Mouse (Mus musculus) NIH3T3 (cell line): ENCODE results near the gene Anxa6.
A peak's percentile ranks its signal among the peaks of the same experiment; 100 is the strongest.

Experiments
- DNase-seq: peaks from one replicate; pipeline ENCODE4 v3.0.0-alpha.2; 2012; ENCODE audit warnings: low read depth

Anxa6 gene

DNA sequence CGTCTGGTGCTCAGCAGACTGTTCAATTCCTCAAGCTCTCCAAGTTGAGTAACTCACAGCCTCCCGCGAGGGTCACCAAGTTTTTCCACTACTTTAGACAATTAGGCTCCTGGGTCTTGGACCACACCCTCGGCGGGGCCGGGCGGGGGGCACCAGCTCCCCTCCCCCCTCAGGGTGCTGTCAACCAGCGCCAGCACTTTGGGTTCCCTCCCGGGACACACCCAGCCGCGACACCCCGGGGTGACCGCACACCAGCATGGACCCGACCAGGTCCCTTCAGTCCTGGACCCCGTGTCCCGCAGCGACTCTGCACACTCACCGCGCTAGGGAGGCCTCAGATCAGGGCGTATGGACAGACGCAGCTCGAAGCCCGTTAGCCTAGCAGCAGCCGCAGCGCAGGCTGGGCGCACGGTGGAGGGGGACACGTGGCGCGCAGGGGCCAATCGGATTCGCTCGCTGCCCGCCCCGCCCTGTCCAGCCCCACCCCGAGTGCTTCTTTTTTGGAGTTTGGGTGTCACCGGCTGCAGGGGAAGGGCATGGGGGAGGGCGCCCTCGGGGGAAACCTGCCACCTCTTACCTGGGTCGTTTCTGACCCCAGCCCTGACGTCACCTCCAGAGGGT is at the start of gene Anxa6:
Anxa6 (minus strand) TSS at position 406 of the 621 bp plus-strand sequence.
- DNase-seq: peak; percentile 92

- peak; percentile 17 for DNase-seq
Measured at GRCm38 (mm10) chr11:55081206-55081605, 48.0 kb upstream of the Anxa6 start.

GRCm38 (mm10) chr11:55079180-55079579 is 45.9 kb upstream of the Anxa6 start:
- no peak for DNase-seq

DNA sequence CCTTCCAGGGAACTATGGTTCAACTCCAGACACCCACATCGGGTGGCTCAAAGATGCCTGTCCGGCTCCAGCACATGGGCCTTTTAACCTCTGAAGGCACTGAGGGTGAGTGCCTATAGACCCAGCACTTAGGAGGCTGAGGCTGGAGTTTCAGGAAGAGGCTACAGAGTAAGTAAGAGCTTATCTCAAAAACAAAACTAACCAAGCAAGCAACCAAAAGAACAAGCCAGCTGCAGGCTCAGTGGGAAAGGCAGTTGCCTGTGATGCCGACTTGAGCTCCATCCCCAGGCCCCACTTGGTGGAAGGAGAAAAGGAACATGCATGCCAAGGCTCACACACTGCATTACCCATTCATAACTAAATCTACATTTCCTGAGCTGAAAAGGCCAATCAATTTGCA is 45.3 kb upstream of the Anxa6 start:
- DNase-seq: no peak

GRCm38 (mm10) chr11:55077331-55078231 is 44.3 kb upstream of the Anxa6 start, which contains the start of gene Ccdc69:
Gene Ccdc69 (minus strand): TSS chr11:55078131.
- DNase-seq: peak; percentile 59

GRCm38 (mm10) chr11:55076234-55076633 is 43.0 kb upstream of the Anxa6 start:
- no peak for DNase-seq

GRCm38 (mm10) chr11:55075602-55076001 is 42.4 kb upstream of the Anxa6 start:
- peak; percentile 39 for DNase-seq

DNA sequence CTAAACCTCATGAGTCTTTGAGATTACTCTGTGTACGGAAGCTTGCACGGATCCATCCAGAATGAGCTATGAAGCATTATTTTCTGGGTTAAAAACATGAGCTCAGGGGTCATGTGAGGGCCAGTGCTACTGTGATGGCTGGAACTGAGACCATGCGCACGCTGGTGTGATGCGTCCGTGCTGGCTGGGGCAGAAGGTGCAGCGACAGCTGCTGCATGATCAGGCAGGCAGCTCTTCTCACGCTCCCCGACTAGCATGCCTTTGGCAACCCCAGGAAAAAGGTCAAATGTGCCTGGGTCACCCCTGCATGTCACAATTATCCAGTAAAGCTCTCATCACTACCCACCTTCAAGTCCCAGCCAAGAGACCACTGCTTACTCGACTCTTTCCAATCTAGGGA is 39.9 kb upstream of the Anxa6 start:
- no peak for DNase-seq

DNA sequence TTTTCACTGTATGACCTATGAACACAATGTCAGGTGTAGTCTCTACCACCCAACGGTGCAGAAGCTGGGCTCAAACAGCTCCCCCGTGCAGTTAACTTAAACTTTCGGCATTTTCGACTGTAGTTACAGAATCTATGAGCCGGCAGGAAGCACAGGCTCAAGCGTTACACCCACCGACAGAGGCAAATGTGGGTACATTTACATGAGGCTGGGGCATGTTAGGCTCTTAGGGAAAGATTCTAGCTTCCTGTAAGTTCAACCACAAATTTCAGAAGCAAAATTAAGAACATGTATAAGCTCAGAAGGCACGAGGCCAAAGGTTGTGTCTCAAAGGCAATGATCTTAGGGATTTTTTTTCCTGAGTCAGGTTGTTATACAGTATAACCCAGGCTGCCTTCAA is 39.2 kb upstream of the Anxa6 start:
- no peak for DNase-seq

GRCm38 (mm10) chr11:55071344-55071743 is 38.1 kb upstream of the Anxa6 start:
- DNase-seq: no peak

GRCm38 (mm10) chr11:55069023-55069422 is 35.8 kb upstream of the Anxa6 start:
- DNase-seq: peak; percentile 50

DNA sequence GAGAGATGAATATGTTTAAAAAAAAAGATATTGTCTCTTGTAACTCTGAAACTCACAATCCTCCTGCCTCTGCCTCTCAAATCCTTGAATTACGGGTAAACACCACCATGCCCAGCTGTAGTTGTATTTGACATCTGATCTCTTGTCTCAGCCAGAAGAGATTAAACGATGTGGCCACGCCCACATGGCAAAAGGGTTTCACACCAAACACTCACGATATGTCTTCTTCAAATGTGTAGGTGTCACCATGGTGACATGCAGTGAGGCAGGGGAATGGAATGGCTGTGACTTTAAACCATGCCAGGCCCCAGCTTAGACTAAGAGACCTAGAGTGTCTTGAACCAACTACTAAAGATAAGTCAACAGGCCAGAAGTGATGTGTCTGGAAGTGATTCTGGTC is 33.7 kb upstream of the Anxa6 start:
- DNase-seq: peak; percentile 20

- DNase-seq: peak; percentile 34
Measured at GRCm38 (mm10) chr11:55062856-55063255, 29.6 kb upstream of the Anxa6 start.

DNA sequence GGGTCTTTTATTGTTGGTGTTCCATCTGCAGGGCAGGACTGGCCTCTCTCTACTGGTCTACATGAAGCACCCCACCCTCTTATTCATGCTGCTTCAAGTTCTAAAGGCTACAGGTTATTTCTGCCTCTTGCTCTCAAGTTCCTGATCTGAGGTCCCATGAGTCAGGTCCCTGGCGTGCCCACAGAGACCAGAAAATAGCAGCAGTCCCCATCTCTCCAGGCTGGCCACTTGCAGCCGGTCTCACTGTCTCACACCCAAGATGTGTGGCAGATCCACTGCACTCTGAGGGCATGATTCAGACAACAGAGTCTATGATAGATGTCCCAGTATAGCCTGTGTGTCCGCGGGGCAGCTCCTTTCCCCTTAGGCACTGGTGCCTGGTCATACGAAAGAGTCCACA is 27.6 kb upstream of the Anxa6 start:
- DNase-seq: no peak

- no peak for DNase-seq
Measured at GRCm38 (mm10) chr11:55057511-55057910, 24.3 kb upstream of the Anxa6 start.

DNA sequence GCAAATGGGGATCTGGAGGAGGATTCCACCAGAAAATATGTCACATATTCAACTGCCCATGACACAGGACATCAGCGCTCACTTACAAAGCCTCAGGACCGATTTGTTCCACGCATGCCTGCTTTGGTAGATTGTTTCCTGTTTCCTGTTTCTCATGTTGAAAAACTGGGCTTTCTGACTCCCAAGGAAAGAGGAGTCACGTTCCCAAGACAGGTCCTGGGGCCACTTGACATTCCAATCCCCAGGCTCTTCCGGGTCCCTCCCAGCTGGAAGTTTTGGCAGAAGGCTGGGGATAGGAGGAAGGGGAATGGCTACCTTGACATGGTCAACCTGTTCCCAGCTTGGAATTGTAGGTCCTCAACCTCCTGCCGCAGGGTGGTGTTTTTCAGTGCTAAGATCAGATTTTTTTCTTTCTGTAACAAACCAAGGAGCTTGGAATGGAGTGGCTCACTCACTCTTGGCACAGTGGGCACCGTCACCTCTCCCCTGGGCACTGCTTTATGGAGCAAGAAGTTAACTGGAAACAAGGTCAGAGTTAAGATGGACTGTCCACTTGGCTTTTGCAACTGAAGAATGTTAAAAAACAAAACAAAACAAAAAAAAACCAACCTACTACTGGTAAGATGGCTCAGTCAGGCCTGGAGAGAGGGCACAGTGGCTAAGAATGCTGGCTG is 17.7 kb upstream of the Anxa6 start:
- no peak for DNase-seq

DNA sequence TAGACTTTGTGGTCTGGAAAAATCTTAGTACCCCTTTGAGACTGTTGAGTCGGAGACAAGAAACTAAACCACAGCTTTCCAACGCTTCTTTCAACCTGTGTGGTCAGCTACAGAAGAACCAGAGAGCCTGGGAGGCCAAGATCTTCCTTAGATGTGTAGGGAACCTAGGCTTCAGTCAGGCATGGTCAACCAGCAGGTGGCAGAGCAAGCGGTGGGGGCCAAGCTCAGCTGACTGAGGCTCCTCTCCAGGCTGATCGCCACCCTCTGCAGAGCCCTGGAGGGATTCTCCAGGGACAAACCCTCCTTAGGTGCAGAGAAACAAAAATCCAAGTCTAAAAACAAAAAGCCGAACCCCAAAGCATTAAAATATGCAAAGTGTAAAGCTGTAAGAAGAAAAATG is 13.4 kb upstream of the Anxa6 start:
- peak; percentile 60 for DNase-seq

GRCm38 (mm10) chr11:55041348-55041747 is 8.1 kb upstream of the Anxa6 start:
- no peak for DNase-seq

DNA sequence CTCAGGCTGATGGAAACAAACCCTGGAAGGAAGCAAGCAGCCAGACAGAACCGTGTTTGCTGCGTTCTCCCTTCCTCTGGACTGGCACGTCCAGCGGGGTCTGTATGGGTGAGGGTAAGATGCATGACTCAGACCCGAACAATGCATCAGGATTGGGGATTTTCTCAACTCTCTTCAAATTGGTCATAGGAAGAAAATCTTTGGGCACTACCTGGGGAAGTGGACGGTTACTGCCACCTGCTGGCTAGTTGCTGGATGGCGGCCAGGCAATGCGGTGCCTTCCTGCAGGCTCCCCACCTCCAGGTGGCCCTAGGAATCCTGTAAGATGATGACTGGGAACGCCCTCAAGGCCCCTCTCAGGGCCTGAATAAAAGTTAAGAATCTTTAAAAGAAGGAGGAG is 6.3 kb upstream of the Anxa6 start:
- peak; percentile 93 for DNase-seq

- no peak for DNase-seq
Measured at GRCm38 (mm10) chr11:55036601-55037000, 3.4 kb upstream of the Anxa6 start.

DNA sequence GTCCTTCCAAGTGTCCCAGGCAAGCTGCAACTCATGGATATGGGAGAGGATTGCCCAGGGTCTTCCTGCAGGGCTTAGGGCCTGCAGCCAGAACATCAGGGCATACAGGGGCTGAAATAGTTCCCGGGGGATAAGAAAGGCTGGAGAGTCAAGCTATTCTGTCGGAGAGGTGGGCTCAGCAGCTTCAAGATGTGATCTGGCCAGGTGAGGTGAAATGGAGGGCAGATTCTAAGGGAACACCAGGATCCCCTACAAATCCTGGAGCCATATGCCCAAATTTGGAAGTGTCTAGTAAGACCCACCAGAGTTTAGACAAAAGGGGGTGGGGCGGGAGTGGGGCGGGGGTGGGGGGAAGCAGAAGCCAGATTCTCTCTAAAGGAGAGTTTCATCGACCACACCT is 959 bp downstream of the Anxa6 start:
- peak; percentile 36 for DNase-seq

GRCm38 (mm10) chr11:55031991-55032280 is 1.3 kb downstream of the Anxa6 start:
- no peak for DNase-seq
